Mouse (Mus musculus) liver, adult 2 months (tissue): Measurements from ENCODE around the gene Mlh1.

Source experiments
- CTCF ChIP-seq: fragments of 200-500 bp; IDR thresholded peaks from 2 replicates; pipeline ENCODE4 v1.5.1; 2011; ENCODE audit warnings: low read depth, low read length, control low read depth
- POLR2A ChIP-seq: fragments of 200-500 bp; IDR thresholded peaks from 2 replicates; pipeline ENCODE4 v1.6.1; 2011; ENCODE audit warnings: low read length, control low read depth; ENCODE audit not compliant: insufficient read depth; ENCODE audit errors: extremely low read depth

DNA sequence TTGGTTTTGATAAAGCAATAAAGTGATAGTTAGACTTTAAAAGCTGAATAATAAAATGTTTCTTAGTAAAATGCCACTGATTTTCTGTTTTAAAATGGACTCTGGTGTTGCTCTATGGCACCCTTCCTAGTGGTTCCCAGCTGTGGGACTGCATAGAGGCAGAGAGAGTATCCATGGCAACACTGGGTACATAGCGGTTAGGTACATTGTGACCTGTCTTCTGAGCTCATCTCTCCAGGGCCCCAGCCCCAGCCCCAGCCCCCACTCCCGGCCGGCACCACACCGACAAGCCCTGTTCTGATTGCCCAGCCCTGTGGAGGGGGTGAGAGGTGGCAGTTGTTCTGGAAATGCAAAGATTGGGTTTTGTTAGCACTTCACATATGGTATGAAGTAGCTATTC is 86.7 kb downstream of the Mlh1 start:
- TF ChIP-seq CTCF (no peak), POLR2A (no peak)
